Mouse (Mus musculus) liver, embryonic 16.5 days (tissue): ENCODE measurements at regions not wholly inside any gene's neighbourhood (a gene's known extent, or its start where the extent isn't known, plus 50 kb on each side); places are given as distances from the start of the nearest gene placed in this dataset.

Source experiments
- ATAC-seq: fragments of 200-750 bp; cut with Nextera tagmentation; 2 replicates; pipeline ENCODE4 v1.8.0; 2017; ENCODE audit warnings: low read depth, mild to moderate bottlenecking, moderate number of reproducible peaks, moderate library complexity
- H3K27ac ChIP-seq: fragments of 300-500 bp; sonication (generic); 2 replicates; pipeline ENCODE4 v1.5.1; 2014; ENCODE audit warnings: mild to moderate bottlenecking, low read length
- H3K27me3 ChIP-seq: fragments of 300-500 bp; sonication (generic); 2 replicates; pipeline ENCODE4 v1.6.1; 2014; ENCODE audit warnings: low read depth, low read length, mixed read lengths; ENCODE audit not compliant: control insufficient read depth, insufficient read depth
- H3K36me3 ChIP-seq: fragments of 300-500 bp; sonication (generic); 2 replicates; pipeline ENCODE4 v1.6.1; 2014; ENCODE audit warnings: mild to moderate bottlenecking; ENCODE audit not compliant: control insufficient read depth, insufficient read depth
- H3K4me1 ChIP-seq: fragments of 300-500 bp; sonication (generic); 2 replicates; pipeline ENCODE4 v1.6.1; 2014; ENCODE audit warnings: low read depth, low read length, mixed read lengths; ENCODE audit not compliant: control insufficient read depth
- H3K4me2 ChIP-seq: fragments of 300-500 bp; sonication (generic); 2 replicates; pipeline ENCODE4 v1.6.1; 2014; ENCODE audit warnings: low read depth, low read length, mixed read lengths
- H3K4me3 ChIP-seq: fragments of 300-500 bp; sonication (generic); 2 replicates; pipeline ENCODE4 v1.5.1; 2014; ENCODE audit warnings: low read depth, mild to moderate bottlenecking, low read length
- H3K9ac ChIP-seq: fragments of 300-500 bp; sonication (generic); 2 replicates; pipeline ENCODE4 v1.6.1; 2014; ENCODE audit warnings: low read depth, low read length
- H3K9me3 ChIP-seq: fragments of 300-500 bp; sonication (generic); replicated peaks from 2 replicates; pipeline ENCODE4 v1.6.1; 2016; ENCODE audit warnings: low read length; ENCODE audit not compliant: control insufficient read depth
- WGBS: fragments of 180-500 bp; shearing (Covaris S2); extraction: QIAGEN DNeasy Blood & Tissue Kit; methylation state at CpG from one replicate; pipeline ENCODE4 v1.1.7; 2014; ENCODE audit not compliant: insufficient replicate concordance; 5-methylcytosine and 5-hydroxymethylcytosine counted together

- Histone ChIP-seq H3K27ac (no peak overlapping the region), H3K9ac (no peak overlapping the region), H3K4me2 (no peak overlapping the region), H3K9me3 (no peaks in the 10 kb centered on the region), H3K36me3 (no peaks in the 10 kb centered on the region), H3K4me3 (no peak overlapping the region), H3K4me1 (no peaks in the 10 kb centered on the region), H3K27me3 (no peaks in the 10 kb centered on the region)
- 48% methylated on average over 5 of the region's 5 CpGs for WGBS
- ATAC-seq = no peak
These were observed 283.1 kb upstream of the Rsrc1 start for GRCm38 (mm10) chr3:66698083-66698482.

GRCm38 (mm10) chr3:66705766-66706165, 275.4 kb upstream of the Rsrc1 start:
- no peaks in the 10 kb centered on the region for H3K36me3 ChIP-seq

GRCm38 (mm10) chr3:66735468-66735867, 245.7 kb upstream of the Rsrc1 start:
- ATAC-seq = no peak
- Histone ChIP-seq H3K4me1 (no peaks in the 10 kb centered on the region), H3K4me2 (no peak overlapping the region), H3K9ac (no peak overlapping the region), H3K27ac (no peak overlapping the region), H3K36me3 (no peaks in the 10 kb centered on the region), H3K9me3 (no peaks in the 10 kb centered on the region), H3K27me3 (no peaks in the 10 kb centered on the region), H3K4me3 (no peak overlapping the region)
- WGBS = 53% methylated on average over 1 of the region's 1 CpGs

More at GRCm38 (mm10) chr3:66705766-66706165, 275.4 kb upstream of the Rsrc1 start:
- no peak overlapping the region for H3K27ac ChIP-seq
- no peak overlapping the region for H3K4me2 ChIP-seq
- no peaks in the 10 kb centered on the region for H3K27me3 ChIP-seq
- no peak for ATAC-seq
- 50% methylated on average over 4 of the region's 4 CpGs for WGBS
- H3K9me3 ChIP-seq = no peaks in the 10 kb centered on the region
- H3K4me1 ChIP-seq = no peaks in the 10 kb centered on the region
- no peak overlapping the region for H3K9ac ChIP-seq
- no peak overlapping the region for H3K4me3 ChIP-seq

GRCm38 (mm10) chr3:66738201-66739062, 242.8 kb upstream of the Rsrc1 start:
- no peaks in the 10 kb centered on the region for H3K27me3 ChIP-seq
- H3K4me2 ChIP-seq = no peak overlapping the region
- peak; percentile 16; the same call in 1 of the 2 replicates for ATAC-seq
- no peaks in the 10 kb centered on the region for H3K4me1 ChIP-seq
- no peak overlapping the region for H3K4me3 ChIP-seq
- no peaks in the 10 kb centered on the region for H3K9me3 ChIP-seq
- H3K27ac ChIP-seq = no peak overlapping the region
- H3K36me3 ChIP-seq = no peaks in the 10 kb centered on the region
- WGBS = 62% methylated on average over 12 of the region's 12 CpGs
- no peak overlapping the region for H3K9ac ChIP-seq

- Histone ChIP-seq H3K9me3 (no peaks in the 10 kb centered on the region), H3K4me1 (no peaks in the 10 kb centered on the region), H3K9ac (no peak overlapping the region), H3K4me2 (no peak overlapping the region), H3K27me3 (no peaks in the 10 kb centered on the region), H3K4me3 (no peak overlapping the region), H3K36me3 (no peaks in the 10 kb centered on the region), H3K27ac (no peak overlapping the region)
- 53% methylated on average over 7 of the region's 7 CpGs for WGBS
- ATAC-seq = no peak
These were observed 241.7 kb upstream of the Rsrc1 start for GRCm38 (mm10) chr3:66739356-66740014.

- 69% methylated on average over 11 of the region's 11 CpGs for WGBS
- Histone ChIP-seq H3K4me1 (no peaks in the 10 kb centered on the region), H3K27ac (no peak overlapping the region), H3K4me3 (no peak overlapping the region), H3K4me2 (no peak overlapping the region), H3K9me3 (no peaks in the 10 kb centered on the region), H3K9ac (no peak overlapping the region), H3K36me3 (no peaks in the 10 kb centered on the region), H3K27me3 (no peaks in the 10 kb centered on the region)
- ATAC-seq = no peak
These were observed 236.9 kb upstream of the Rsrc1 start for GRCm38 (mm10) chr3:66744133-66744913.

- no peak for ATAC-seq
- Histone ChIP-seq H3K27ac (no peak overlapping the region), H3K27me3 (no peaks in the 10 kb centered on the region), H3K9ac (no peak overlapping the region), H3K4me1 (no peaks in the 10 kb centered on the region), H3K36me3 (no peaks in the 10 kb centered on the region), H3K4me2 (no peak overlapping the region), H3K9me3 (no peaks in the 10 kb centered on the region), H3K4me3 (no peak overlapping the region)
- 78% methylated on average over 19 of the region's 19 CpGs for WGBS
These were observed 234.7 kb upstream of the Rsrc1 start for GRCm38 (mm10) chr3:66746373-66747072.

GRCm38 (mm10) chr3:66747073-66747710, 234.0 kb upstream of the Rsrc1 start:
- Histone ChIP-seq H3K4me1 (no peaks in the 10 kb centered on the region), H3K4me3 (no peak overlapping the region), H3K9ac (no peak overlapping the region), H3K4me2 (no peak overlapping the region), H3K27me3 (no peaks in the 10 kb centered on the region), H3K36me3 (no peaks in the 10 kb centered on the region), H3K27ac (no peak overlapping the region), H3K9me3 (no peaks in the 10 kb centered on the region)
- 75% methylated on average over 20 of the region's 20 CpGs for WGBS
- no peak for ATAC-seq
